Mouse (Mus musculus) bone marrow, adult 2 months (tissue): ENCODE data around the gene Prim2.

Experiments used
- CTCF ChIP-seq: fragments of 200-500 bp; IDR thresholded peaks from 2 replicates; pipeline ENCODE4 v1.5.1; 2011; ENCODE audit warnings: low read length, control low read depth; ENCODE audit not compliant: control insufficient read depth, insufficient read depth
- POLR2A ChIP-seq: fragments of 200-500 bp; IDR thresholded peaks from 2 replicates; pipeline ENCODE4 v1.6.1; 2011; ENCODE audit warnings: low read depth, mild to moderate bottlenecking, control low read depth, low read length, borderline replicate concordance; ENCODE audit not compliant: control insufficient read depth

GRCm38 (mm10) chr1:33495586-33495985 is 174.0 kb downstream of the Prim2 start:
- TF ChIP-seq CTCF (no peak), POLR2A (no peak)
